Mouse (Mus musculus) monocyte, adult 2 months (primary cell): ENCODE data around the gene Cldn7.

Experiments
- DNase-seq, 2 experiments: peaks; one replicate each; pipeline ENCODE4 v3.0.0; 2022; ENCODE audit warnings: low spot score in 2 of 2, low read depth in 1 of 2

Gene Cldn7

DNA sequence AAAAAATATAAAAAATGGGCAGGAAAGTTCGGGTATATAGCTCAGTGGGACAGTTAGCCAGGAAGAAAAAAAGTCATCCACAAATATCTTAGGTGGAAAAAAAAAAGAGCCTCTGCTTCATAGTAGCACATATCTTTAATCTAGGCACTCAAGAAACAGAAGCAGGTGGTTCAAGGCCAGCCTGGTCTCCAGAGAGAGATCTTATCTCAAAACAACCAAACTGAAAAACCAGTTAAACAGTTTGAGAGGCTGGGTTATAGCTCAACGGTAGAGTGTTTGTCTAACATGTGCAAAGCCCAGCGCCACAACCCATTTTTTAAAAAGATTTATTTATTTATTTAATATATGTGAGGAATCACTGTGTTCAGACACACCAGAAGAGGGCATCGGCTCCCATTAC is 31.5 kb upstream of the Cldn7 start:
- DNase-seq, result no peak

DNA sequence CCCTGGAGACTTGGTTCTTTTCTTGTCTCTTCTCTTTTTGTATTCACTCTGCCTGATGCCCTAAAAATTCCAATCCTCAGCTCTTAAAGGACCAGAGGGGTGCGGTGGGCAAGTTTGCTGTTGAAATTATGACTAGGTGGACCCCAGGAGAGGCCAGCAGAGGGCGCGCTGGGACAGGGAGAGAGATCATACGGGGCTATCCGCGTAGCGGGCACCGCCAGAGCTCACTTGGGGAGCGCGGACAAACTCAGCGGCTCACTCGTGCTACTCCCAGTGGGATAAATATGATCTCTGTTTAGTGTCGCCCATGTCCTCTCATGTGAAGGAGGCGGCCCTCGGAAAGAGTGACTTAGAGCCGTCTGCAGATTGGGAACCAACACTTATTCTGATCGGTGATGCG is 30.4 kb upstream of the Cldn7 start:
- DNase-seq, result peak; percentile 70 to 82

DNA sequence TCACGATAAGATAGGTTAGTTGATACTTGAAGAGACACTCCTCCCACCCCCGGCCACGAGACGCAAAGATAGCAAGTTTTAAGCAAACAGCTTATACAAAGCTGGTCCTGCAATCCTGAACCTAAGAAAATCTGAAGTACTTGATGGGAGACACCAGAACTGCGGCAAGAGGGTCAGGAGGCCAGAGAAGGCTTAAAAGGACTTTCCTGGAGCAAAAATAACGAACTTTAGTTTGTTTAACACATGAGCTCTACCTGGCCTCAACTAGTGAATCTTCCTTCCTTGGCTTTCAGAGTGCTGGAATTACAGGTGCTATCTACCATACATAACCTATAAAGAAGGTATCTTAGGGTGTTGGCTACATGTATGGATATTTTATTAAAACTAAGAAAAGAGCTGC is 29.9 kb upstream of the Cldn7 start:
- DNase-seq, result no peak

DNA sequence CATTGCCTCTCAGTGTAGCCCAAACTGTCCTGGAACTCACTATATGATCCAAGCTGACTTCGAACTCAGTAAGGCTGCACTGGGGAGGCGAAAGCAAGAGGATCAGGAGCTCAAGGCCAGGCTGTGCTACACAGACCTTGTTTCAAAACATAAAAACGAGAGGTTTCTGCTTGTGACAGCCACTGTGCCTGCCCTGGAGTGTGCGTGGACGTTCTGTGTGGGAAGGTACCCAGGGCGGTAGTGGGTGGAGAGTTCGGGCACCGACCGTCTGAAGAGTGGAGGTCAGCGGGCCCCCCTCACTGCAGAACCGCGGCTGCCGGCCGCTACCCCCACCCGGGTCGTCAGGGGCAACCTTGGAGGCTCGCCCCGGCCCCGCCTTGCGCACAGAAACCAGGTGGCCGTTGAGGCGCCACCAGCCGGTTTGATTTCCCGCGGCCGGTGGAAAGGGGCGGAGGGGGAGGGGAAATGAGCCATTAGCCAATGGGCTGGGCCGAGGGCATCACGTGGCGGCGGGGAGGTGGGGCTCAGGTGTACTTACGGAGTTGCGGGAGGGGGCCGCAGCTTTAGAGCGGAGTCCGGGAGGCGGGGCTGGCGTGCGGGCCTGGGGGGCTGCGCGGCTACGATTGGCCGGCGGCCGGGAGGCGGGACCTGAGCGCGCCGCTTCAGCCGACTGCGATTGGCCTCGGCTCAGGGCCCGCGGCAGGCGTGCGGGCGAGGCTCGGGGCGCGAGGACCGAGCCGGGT is 29.3 kb upstream of the Cldn7 start, which contains the start of gene Ybx2:
Ybx2 (plus strand) TSS at position 660 of the 743 bp plus-strand sequence.
- DNase-seq, result no peak

DNA sequence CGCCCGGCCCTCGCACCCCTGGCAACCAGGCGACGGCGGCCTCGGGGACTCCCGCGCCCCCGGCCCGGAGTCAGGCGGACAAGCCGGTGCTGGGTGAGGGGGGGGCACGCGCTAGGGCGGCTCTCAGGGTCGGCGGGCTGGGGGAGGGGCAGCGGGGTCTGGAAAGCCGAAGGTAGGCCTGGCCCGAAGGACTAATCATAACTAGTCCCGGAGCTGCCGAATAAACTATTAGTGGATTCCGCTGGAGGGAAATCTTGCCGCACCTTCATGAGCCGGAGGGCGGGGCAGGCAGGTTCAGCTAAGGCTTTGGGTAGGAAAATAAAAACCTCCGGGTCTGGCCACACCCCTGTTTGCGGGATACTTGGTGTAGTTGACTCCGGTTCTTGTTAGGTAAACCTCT is 28.4 kb upstream of the Cldn7 start:
- no peak for DNase-seq

DNA sequence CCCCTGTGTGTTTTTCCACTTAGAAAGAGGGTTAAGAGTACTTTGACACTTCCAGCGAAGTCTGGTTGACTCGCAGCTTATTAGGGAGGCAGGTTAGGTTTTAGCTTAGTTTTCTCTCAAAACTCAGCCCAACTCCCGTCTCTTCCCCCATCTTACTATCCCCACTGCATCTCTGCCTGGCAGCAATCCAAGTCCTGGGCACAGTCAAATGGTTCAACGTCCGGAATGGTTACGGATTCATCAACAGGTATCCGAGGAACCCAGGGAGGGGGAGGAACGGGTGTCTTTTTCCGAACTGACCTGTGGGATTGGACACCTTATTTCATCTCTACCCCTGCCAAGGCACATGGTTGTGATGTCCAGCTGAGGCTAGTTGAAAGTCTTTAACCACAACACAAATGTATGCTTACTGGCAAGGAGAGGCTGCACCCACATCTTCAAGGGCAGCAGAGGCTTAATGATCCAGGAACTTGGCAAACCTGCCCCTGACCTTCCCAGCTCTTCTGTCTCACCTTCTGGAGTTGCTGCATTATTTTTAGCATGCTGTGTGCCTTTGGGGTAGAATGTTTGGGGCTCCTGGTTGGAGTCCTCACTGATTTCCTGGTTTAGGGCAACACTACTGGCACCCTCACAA is 27.7 kb upstream of the Cldn7 start:
- no peak for DNase-seq

DNA sequence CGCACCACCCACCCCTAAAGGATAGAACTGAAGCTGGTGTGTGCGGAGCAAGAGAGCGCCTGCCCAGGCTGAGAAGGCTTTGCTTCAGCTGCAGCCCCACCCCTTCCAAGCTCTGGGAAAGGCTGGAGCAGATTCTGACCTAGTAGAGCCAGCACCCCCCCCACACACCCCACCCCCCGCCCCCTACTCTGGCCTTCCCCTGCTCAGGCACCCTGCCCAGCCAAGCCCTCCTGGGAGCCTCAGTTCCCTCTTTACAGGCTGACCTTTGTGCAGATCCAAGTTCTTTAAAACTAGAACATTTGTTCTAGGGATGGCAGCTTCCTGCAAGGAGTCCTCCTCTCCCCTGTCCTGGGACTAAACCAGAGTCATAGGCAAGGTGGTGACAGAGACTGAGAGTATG is 27.2 kb upstream of the Cldn7 start:
- DNase-seq, result no peak

DNA sequence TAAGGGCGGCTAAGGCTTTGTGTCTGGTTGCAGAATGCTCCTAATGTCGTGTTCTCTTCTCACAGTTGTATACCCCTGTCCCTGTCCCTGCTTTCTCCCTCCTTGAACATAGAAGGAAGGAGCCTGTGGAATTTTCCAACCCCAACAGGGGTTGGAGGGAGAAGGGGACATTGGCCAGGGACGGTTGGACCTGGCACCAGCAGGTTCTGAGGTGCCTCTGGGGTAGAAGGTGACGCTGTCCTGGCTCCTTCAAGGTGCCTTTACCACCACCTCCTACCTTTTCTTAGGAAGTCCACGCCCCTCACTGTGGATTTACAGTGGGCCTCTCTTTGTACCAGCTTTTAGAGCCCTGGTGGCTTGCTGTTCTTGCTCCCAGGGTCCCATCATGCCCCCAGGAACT is 26.7 kb upstream of the Cldn7 start:
- no peak for DNase-seq

DNA sequence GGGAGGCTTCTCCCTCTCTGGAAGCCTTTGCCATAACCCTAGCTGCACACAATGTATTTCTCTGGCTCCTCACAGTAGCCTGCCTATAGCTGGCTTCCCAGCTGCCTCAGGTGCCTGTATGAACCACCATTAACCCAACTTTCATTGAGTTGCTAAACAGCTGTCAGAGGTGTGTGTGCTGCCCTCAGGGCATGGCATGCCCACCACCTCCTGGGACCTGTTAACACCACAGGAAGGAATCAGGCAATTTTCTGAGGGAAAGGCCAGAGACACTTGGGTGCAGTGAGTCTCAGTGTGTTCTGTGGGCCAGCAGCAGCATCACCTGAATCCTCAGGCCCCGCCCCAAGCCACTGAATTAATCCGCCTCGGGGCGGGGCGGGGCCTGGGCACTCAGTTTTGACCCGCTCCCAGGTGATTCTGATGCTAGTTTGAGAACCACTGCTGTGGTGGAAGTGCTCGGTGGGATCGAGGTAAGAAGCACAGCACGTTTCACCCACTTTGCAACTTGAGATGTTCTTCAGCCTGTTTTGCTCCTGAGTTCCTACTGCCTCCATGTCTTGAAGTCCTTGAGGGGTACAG is 26.1 kb upstream of the Cldn7 start:
- no peak for DNase-seq

DNA sequence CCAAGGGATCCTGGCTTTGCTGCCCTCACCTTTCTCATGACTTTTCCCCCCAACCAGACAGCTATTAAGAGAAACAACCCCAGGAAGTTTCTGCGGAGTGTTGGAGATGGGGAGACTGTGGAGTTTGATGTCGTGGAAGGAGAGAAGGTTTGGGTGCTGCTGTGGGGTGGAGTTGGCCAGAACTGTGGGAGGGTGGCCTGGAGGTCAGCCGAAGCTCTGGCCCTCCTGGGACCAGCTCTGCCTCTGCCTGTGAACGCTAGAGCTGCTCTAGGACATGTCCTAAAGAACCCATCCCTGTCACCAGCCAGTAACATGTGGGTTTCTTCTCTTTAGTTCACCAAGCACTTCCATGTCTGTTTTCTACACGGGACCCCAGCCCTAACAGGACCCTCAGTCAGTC is 25.4 kb upstream of the Cldn7 start:
- DNase-seq, result no peak

DNA sequence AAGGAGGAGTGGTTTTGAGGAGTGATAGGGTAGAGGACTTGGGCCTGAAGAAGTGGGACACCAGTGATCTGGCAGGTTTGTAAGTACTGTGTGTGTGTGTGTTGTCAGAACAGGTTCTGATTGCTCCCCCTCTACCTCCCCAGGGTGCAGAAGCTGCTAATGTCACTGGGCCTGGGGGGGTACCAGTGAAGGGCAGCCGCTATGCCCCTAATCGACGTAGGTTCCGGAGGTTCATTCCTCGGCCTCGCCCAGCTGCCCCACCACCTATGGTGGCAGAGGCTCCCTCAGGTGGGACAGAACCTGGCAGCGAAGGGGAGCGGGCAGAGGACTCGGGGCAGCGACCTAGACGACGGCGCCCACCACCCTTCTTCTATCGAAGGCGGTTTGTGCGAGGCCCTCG is 24.8 kb upstream of the Cldn7 start:
- DNase-seq, result no peak

DNA sequence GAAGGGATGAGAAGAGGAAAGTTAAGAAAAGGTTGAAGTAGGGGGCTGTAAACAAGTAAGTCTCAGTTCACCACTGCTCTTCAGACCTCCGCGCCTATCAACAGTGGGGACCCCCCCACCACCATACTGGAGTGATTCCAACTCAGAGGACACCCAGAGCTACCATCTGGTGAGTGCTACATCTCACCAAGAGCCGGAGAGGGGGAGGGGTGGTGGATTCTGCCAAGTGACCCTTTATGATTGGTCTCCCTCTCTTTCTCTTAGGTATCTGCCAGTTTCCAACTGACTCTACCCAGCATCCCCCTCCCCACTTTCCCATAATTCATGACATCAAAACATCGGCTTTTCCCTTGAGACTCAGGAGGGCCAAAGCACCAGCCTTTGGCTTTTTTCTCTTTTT is 23.6 kb upstream of the Cldn7 start:
- DNase-seq, result no peak

DNA sequence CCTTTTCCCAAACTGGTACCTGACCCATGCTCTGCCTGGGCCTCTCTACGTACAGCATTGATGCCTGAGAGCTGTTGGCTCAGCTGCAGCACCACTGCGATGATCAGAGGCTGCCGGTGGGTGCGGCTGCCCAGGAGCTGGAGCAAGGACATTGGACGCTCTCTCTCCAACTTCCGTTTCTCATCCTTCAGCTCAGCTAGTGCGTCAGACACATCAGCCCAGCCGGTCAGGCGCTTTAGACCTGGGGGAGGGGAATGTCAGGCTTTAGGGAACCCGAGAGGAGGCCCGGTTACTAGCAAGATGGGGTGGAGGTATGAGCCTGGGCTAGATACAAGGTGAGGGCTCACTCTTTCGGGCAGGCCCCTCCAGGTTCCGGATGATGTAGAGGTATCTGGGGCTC is 19.4 kb upstream of the Cldn7 start:
- no peak for DNase-seq

DNA sequence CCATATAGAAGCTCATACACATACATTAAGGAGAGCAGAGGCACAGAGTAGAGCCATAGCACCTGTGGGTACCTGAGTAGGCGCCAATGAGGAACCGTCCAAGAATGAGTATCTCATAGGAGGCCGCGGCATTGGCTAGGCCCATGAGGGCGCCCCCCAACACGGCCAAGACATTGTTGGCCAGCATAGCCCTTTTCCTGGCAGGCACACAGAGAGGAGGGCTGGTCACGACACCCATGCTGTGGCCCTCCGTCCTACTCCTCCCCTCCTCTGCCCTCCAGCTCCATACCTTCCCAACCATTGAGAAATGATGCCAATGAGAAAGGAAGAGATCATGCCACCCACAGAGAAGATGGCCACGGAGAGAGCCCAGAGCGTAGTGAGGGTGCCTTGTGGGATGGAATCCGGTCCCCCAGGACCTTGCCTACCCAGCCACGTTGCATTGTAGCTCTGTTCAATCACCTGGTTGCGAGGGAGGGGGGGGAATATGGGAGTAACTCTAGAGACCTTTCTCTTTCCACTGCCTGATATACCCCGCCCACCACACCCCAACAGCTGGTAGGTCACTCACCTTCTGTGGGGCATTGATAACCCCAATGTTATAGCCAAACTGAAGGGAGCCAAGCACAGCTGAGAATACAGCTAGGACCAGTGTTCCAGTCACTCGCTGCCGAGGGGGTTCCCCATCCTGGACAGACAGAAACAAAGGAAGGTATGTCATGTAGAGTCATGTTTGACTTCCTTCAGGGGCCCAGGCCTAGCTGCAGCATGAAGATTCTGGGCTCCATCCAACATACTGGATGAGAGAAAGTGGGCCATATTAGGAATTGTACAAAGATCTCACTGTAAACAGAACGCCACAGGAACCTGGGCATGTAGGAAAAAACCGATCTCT is 18.3 kb upstream of the Cldn7 start:
- no peak for DNase-seq

DNA sequence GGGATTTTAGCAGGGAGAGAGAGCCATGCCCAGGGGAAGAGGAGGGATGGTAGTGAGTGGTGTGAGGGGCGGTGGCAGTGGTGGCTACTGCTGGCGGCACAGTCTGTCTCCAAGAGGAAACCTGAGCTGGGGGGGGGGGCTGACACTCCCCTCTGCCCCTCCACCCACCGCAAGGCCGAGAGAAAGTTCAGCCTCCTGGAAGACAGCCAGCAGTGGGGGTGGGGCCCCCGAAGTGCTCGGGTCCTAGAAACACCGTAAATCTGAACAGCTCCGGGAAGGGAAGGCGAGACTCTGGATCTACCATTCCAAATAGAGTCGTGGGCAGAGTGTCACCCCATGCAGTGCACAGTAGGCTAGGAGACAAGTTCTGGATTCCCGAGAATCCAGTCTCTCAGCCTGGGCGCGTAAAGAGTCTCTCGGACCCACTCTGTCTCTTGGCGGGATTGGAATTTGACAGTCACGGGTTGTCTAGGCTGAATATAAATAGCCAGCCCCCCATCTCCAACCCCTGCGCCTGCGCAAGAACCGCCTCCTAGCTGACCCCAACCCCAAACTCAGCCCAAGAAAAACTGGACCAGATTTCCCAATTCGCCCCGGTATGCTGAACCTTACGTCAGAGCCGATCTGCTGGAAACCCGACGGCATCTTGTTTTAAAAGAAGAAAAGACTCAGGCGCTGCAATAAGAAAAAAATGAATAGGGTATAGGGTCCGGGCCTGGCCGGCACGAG is 17.1 kb upstream of the Cldn7 start:
- no peak for DNase-seq

DNA sequence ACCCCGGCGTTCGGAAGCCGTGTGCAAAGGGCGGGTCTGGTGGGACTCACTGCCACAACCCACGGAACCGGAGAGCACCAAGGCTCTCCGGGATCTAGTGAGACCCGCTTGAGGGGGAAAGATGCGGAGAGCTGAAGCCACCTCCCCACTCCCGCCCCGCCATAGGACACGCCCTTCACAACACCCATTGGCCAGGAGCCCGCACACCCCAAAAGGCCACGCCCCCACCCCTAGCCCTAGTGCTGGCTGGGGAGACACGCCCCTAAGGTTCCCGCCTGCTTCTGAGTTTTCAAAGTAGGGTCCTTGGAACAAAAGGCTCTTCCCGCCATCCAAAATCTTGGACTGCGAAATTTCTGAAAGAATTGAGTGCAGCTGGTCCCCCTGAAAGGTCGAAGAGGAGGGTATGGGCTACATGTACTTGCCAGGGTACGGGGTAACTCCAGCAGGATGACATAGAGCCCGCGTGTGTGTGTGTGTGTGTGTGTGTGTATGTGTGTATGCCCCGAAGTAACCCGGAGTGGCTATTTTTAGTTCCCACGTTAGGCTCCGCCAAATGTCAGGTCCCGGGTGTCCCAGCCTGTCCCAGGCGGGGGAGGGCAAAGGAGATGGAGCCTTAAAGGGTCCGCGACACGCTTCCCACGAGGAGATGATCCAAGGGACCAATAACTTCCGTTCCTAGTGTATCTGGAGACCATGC is 16.4 kb upstream of the Cldn7 start, which contains the start of gene Slc2a4:
Slc2a4 (minus strand) TSS at position 123 of the 697 bp plus-strand sequence.
- DNase-seq, result peak in 1 of 2 experiments; percentile 63

DNA sequence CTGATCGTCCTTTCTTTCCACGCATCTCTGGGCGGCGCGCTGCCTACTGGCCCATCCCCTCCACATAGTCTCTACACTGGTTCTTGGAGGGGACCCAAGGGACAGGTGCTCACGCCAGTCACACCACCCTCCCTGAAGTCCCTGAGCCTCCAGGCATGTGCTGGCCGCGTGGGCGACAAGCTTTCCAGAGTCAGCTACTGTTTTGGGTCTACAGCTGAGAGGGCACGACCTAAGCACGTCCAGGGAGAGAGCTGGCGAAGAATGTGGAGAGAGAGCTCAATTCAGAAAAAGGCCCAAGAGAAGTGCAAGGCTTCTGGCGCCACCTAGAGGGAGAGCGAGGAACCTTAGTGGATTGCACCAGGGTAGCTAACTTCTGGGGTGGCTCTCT is 15.8 kb upstream of the Cldn7 start:
- peak; percentile 70 to 79 for DNase-seq

DNA sequence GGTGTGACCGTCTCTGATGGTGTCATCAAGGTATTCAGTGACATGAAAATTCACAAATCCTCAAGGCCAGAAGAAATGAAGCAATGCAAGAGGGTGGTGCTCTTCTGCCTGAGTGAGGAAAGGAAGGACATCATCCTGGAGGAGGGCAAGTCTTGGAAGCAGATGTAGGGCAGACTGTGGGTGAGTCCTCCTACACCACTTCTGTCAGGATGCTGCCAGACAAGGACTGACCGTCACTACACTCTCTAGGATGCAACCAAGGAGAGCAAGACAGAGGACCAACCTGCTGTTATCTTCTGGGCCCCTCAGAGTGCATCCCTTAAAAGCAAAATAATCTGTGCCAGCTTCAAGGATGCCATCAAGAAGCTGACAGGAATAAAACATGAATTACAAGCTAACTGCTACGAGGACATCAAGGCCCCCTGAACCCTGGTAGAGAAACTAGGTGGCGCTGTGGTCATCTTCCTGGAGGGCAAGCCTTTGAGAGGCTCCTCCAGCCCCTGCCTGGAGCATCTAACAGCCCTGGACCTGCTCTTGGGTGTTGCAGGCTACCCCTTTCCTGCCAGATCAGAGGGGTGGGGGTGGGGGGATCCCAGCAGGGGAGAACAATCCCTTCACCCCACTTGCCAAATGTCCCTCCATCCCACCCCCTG is 13.6 kb upstream of the Cldn7 start:
- no peak for DNase-seq

DNA sequence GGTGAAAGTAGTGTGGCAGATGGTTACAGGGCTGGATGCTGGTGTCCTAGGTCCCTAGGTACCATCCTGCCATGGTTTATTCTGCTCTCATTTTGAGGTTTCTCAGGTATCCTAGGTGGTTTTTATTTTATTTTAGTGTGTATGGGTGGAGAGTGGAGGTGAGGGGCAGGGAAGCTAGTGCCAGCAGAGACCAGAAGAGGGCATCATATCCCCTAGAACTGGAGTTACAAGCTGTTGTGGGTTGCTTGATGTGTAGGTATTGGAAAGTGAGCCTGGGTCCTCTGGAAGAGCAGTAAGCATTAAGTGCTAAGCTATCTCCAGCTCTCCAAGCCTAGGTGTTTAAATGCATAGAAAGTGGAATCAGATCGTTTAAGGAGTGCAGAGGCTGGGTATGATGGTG is 12.3 kb upstream of the Cldn7 start:
- DNase-seq, result no peak
